In the genomic region with DNA sequence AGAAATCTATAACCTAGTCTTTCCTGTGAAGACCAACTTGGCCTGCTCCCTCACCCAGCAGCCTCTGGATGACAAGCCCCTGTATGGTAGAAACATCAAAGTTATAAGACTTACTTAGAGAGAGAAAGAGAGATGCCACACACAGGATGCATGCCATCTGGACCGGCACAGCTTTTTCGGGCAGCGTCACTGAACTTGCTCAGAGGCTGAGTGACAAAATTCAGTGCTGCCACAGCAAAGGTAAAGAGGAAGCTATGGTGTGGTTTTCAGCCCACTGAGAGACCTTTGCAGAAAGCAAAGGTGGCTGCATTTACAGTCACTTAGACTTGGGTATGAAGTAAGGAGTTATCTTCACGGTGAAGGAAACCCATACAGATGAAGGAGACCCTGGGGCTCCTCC, we compare ENCODE assay signal across 26 mouse cellular contexts. TPM values are rescaled to one million over a fixed set of nuclear protein-coding genes. Genes with fewer than 3 reads are reported as not detected.
A peak's percentile ranks its signal among the peaks of the same experiment; 100 is the strongest.
DNase-seq lines count a peak whose midpoint lies in the region; ATAC-seq and TF ChIP-seq lines count a peak whose summit lies in the region.
"Had no signal": no experiment of that assay in that cellular context is flagged by ENCODE, and none has a peak within 500 bp of the region (broad histone marks: within the 10 kb centered on the region; RNA-seq: fewer than 3 reads in every experiment).

A gene (minus strand): TSS at position 218 of the 400 bp plus-strand sequence.

- no peak within 1 kb of the TSS for H3K4me3 ChIP-seq in gastrocnemius, adult 2 months
- H3K4me3 ChIP-seq in intestine, embryonic 16.5 days (ENCODE audit: low read length), result no peak within 1 kb of the TSS
- no peak within 1 kb of the TSS for H3K4me3 ChIP-seq in heart, embryonic 10.5 days
- H3K4me3 ChIP-seq: embryonic facial prominence, embryonic 13.5 days; hindbrain, embryonic 13.5 days; intestine, embryonic 15.5 days had no signal

- no peak within 1 kb of the TSS for H3K27ac ChIP-seq in gastrocnemius, adult 2 months
- H3K27ac ChIP-seq in intestine, embryonic 16.5 days (ENCODE audit: low read length), result no peak within 1 kb of the TSS
- H3K27ac ChIP-seq in heart, embryonic 10.5 days, result no peak within 1 kb of the TSS
- H3K27ac ChIP-seq: embryonic facial prominence, embryonic 13.5 days; hindbrain, embryonic 13.5 days; intestine, embryonic 15.5 days; kidney, postnatal 0 days had no signal

- no peak for TF ChIP-seq CTCF in gastrocnemius, adult 2 months (IDR thresholded peaks at IDR 0.05)

- ATAC-seq in common myeloid progenitor, adult 5-6 weeks (replicated peaks; ENCODE audit: low read depth, poor library complexity, severe bottlenecking), result 0 out of 2 replicates have a peak, but pooled peaks have one; percentile 23
- ATAC-seq in intestine, embryonic 16.5 days, result no peak
- ATAC-seq: forebrain, embryonic 14.5 days; intestine, embryonic 15.5 days; midbrain, embryonic 16.5 days had no signal

- DNase-seq in CD8-positive naive resting alpha-beta T cell, adult 2 months (ENCODE audit: low read depth in 2 of 2, low spot score in 2 of 2), result peak; percentile 63 to 76
- DNase-seq in naive thymus-derived CD4-positive, alpha-beta T cell, adult 2 months (ENCODE audit: low read depth), result peak; percentile 86
- DNase-seq in thymus, postnatal 14 days, result peak; percentile 80
- DNase-seq in gastrocnemius, adult 2 months, result no peak
- no peak for DNase-seq in kidney, adult 8-10 months
- no peak for DNase-seq in heart, embryonic 10.5 days (ENCODE audit: low spot score)
- DNase-seq: adrenal gland, postnatal 36 days; cerebellum, adult 8-10 months; heart, postnatal 10 days; left cerebral cortex, postnatal 4 days; liver; lung, postnatal 10 days; retina, postnatal 1 day; right cerebral cortex, postnatal 4 days had no signal

- H3K4me2 ChIP-seq in intestine, embryonic 16.5 days (ENCODE audit: low read depth, low read length), result no peak within 1 kb of the TSS
- H3K4me2 ChIP-seq: embryonic facial prominence, embryonic 13.5 days; heart, embryonic 11.5 days; hindbrain, embryonic 13.5 days; intestine, embryonic 15.5 days had no signal

- H3K9me3 ChIP-seq in intestine, embryonic 16.5 days (ENCODE audit: control insufficient read depth, low read length), result no peaks in the 10 kb centered on the region
- H3K9me3 ChIP-seq in heart, embryonic 10.5 days, result no peaks in the 10 kb centered on the region
- H3K9me3 ChIP-seq: embryonic facial prominence, embryonic 13.5 days; hindbrain, embryonic 13.5 days; intestine, embryonic 15.5 days had no signal

- H3K27me3 ChIP-seq in intestine, embryonic 16.5 days (replicated peaks; ENCODE audit: control insufficient read depth, insufficient read depth, low read length), result no peaks in the 10 kb centered on the region
- H3K27me3 ChIP-seq in heart, embryonic 10.5 days (ENCODE audit: insufficient read depth, poor library complexity, severe bottlenecking), result no peaks in the 10 kb centered on the region
- H3K27me3 ChIP-seq: CH12.LX; embryonic facial prominence, embryonic 13.5 days; hindbrain, embryonic 13.5 days; intestine, embryonic 15.5 days had no signal

- intact Hi-C loops in gastrocnemius, adult 2 months (cut with DNase I), result no loop called here

- H3K9ac ChIP-seq in intestine, embryonic 16.5 days (ENCODE audit: low read depth, low read length), result no peak within 1 kb of the TSS
- H3K9ac ChIP-seq: embryonic facial prominence, embryonic 13.5 days; hindbrain, embryonic 13.5 days; intestine, embryonic 15.5 days had no signal

- H3K36me3 ChIP-seq in intestine, embryonic 16.5 days (ENCODE audit: control insufficient read depth, insufficient read depth, low read length), result no peaks in the 10 kb centered on the region
- H3K36me3 ChIP-seq in heart, embryonic 10.5 days, result no peaks in the 10 kb centered on the region
- H3K36me3 ChIP-seq: embryonic facial prominence, embryonic 13.5 days; hindbrain, embryonic 13.5 days; intestine, embryonic 15.5 days had no signal

- peaks cover 9% of the 10 kb centered on the region for H3K4me1 ChIP-seq in intestine, embryonic 16.5 days (ENCODE audit: control insufficient read depth, insufficient read depth, low read length)
- peaks cover 34% of the 10 kb centered on the region for H3K4me1 ChIP-seq in heart, embryonic 10.5 days
- H3K4me1 ChIP-seq: hindbrain, embryonic 13.5 days had no signal

- WGBS in intestine, embryonic 16.5 days, result 93% methylated on average over 4 of the region's 4 CpGs
- WGBS in heart, embryonic 10.5 days, result 83% methylated on average over 4 of the region's 4 CpGs

RNA-seq across cellular contexts. Expression of the gene that starts here (rescaled TPM):
- 0.15 TPM in 1 of 2 replicates, not detected in the other for total RNA-seq in common myeloid progenitor, adult 5-6 weeks (2017)
- under 1 TPM; 0.06 to 0.13 TPM for total RNA-seq in gastrocnemius, adult 2 months (2021)
- 0.09 and 0.13 TPM in 2 replicates for polyA plus RNA-seq in intestine, embryonic 16.5 days (2015; fragmentation: Nextera tagmentation; extraction: Ambion mirVana)
- 0.34 and 0.50 TPM in 2 replicates for polyA plus RNA-seq in heart, embryonic 10.5 days (2016; fragmentation: Nextera tagmentation; extraction: Ambion mirVana)
- total RNA-seq: CH12.LX, MEL had no signal
- polyA plus RNA-seq: forebrain, embryonic 14.5 days; hindbrain, embryonic 13.5 days; kidney, postnatal 0 days; midbrain, embryonic 16.5 days; testis, adult 2 months had no signal

Comparison
In these comparisons a context has a peak if more than half of its experiments do, and no peak if none do; other contexts are left out.
1. Peak in ATAC-seq in common myeloid progenitor, adult 5-6 weeks; RNA of the gene not detected or under 1 TPM.
2. DNase-seq: peak in CD8-positive naive resting alpha-beta T cell, adult 2 months (2 of 2), naive thymus-derived CD4-positive, alpha-beta T cell, adult 2 months (single experiment) and thymus, postnatal 14 days (single experiment); none in gastrocnemius, adult 2 months (single experiment), kidney, adult 8-10 months (0 of 2) and heart, embryonic 10.5 days (single experiment).